Mouse (Mus musculus) urinary bladder, postnatal 10 days (tissue): Measurements from ENCODE around the gene Fam151b.

ENCODE experiments used
- DNase-seq: peaks from one replicate; pipeline ENCODE4 v3.0.0; 2022; ENCODE audit warnings: low spot score

Gene Fam151b

GRCm38 (mm10) chr13:92483852-92484463 is at the start of gene Fam151b:
Gene Fam151b (minus strand): TSS chr13:92484015.
- peak; percentile 49 for DNase-seq

- no peak for DNase-seq
Measured at GRCm38 (mm10) chr13:92532216-92532615, 48.4 kb upstream of the Fam151b start.

- DNase-seq: no peak
Measured at GRCm38 (mm10) chr13:92531237-92531636, 47.4 kb upstream of the Fam151b start.

GRCm38 (mm10) chr13:92530721-92531211 is 47.0 kb upstream of the Fam151b start, which contains the start of gene Zfyve16:
Gene Zfyve16 (minus strand): TSS chr13:92530868.
- DNase-seq: peak; percentile 87

GRCm38 (mm10) chr13:92529828-92530720 is 46.3 kb upstream of the Fam151b start:
- no peak for DNase-seq

GRCm38 (mm10) chr13:92523178-92523813 is 39.5 kb upstream of the Fam151b start:
- no peak for DNase-seq

GRCm38 (mm10) chr13:92504871-92505270 is 21.1 kb upstream of the Fam151b start:
- DNase-seq: no peak

- DNase-seq: no peak
Measured at GRCm38 (mm10) chr13:92491923-92492322, 8.1 kb upstream of the Fam151b start.

GRCm38 (mm10) chr13:92490817-92491216 is 7.0 kb upstream of the Fam151b start:
- DNase-seq: no peak

GRCm38 (mm10) chr13:92483348-92483747 is 467 bp downstream of the Fam151b start:
- no peak for DNase-seq

GRCm38 (mm10) chr13:92470151-92470550 is 13.7 kb downstream of the Fam151b start:
- DNase-seq: no peak

GRCm38 (mm10) chr13:92469381-92469780 is 14.4 kb downstream of the Fam151b start:
- DNase-seq: no peak

GRCm38 (mm10) chr13:92467891-92468290 is 15.9 kb downstream of the Fam151b start:
- no peak for DNase-seq

GRCm38 (mm10) chr13:92464698-92465097 is 19.1 kb downstream of the Fam151b start:
- DNase-seq: no peak

- no peak for DNase-seq
Measured at GRCm38 (mm10) chr13:92446872-92447271, 36.9 kb downstream of the Fam151b start.

GRCm38 (mm10) chr13:92440286-92440685 is 43.5 kb downstream of the Fam151b start:
- DNase-seq: no peak

- DNase-seq: no peak
Measured at GRCm38 (mm10) chr13:92438656-92439055, 45.2 kb downstream of the Fam151b start.

GRCm38 (mm10) chr13:92427351-92427855 is 56.4 kb downstream of the Fam151b start:
- DNase-seq: no peak

- no peak for DNase-seq
Measured at GRCm38 (mm10) chr13:92426294-92427051, 57.3 kb downstream of the Fam151b start.

GRCm38 (mm10) chr13:92425758-92426264 is 58.0 kb downstream of the Fam151b start, which contains the start of gene Ankrd34b:
Gene Ankrd34b (plus strand): TSS chr13:92425896.
- no peak for DNase-seq

GRCm38 (mm10) chr13:92423711-92424110 is 60.1 kb downstream of the Fam151b start:
- no peak for DNase-seq
